Mouse (Mus musculus) C2C12 (cell line): ENCODE results near the gene Ccdc157. TPM values are rescaled to one million over a fixed set of nuclear protein-coding genes. Genes with fewer than 3 reads are reported as not detected.

Source experiments
- H3K27me3 ChIP-seq: one replicate; pipeline ENCODE4 v1.6.1; 2011; ENCODE audit not compliant: control insufficient read depth, insufficient read depth, insufficient read length
- H3K36me3 ChIP-seq: one replicate; pipeline ENCODE4 v1.6.1; 2011; ENCODE audit not compliant: control insufficient read depth, insufficient read depth
- H3K4me3 ChIP-seq: one replicate; pipeline ENCODE4 v1.5.1; 2011; ENCODE audit warnings: mild to moderate bottlenecking, control low read depth; ENCODE audit not compliant: poor library complexity, insufficient read depth, severe bottlenecking
- H3K79me2 ChIP-seq: one replicate; pipeline ENCODE4 v1.6.1; 2011; ENCODE audit not compliant: control insufficient read depth, insufficient read depth
- H3K79me3 ChIP-seq: one replicate; pipeline ENCODE4 v1.6.1; 2011; ENCODE audit warnings: low read depth, control low read depth
- H3ac ChIP-seq: one replicate; pipeline ENCODE3; 2011; ENCODE audit warnings: low read depth; ENCODE audit not compliant: control insufficient read depth, insufficient read length
- CEBPB ChIP-seq: IDR thresholded peaks from one replicate; pipeline ENCODE4 v1.6.1; 2011; ENCODE audit warnings: low read depth, mild to moderate bottlenecking, control low read depth, moderate library complexity
- CTCF ChIP-seq: IDR thresholded peaks from one replicate; pipeline ENCODE4 v1.5.1; 2011; ENCODE audit not compliant: control insufficient read depth, insufficient read depth, insufficient read length
- FOSL1 ChIP-seq: IDR thresholded peaks from one replicate; pipeline ENCODE4 v1.8.0; 2011; ENCODE audit warnings: mild to moderate bottlenecking, low read length; ENCODE audit not compliant: poor library complexity, insufficient read depth, severe bottlenecking
- MAX ChIP-seq: IDR thresholded peaks from one replicate; pipeline ENCODE4 v1.6.1; 2011; ENCODE audit warnings: mild to moderate bottlenecking, control low read depth
- MYOD1 ChIP-seq: IDR thresholded peaks from one replicate; pipeline ENCODE4 v1.6.1; 2011; ENCODE audit warnings: low read depth; ENCODE audit not compliant: control insufficient read depth, insufficient read length
- MYOG ChIP-seq: IDR thresholded peaks from one replicate; pipeline ENCODE4 v1.6.1; 2011; ENCODE audit not compliant: control insufficient read depth, insufficient read length; ENCODE audit errors: extremely low read depth
- USF1 ChIP-seq: IDR thresholded peaks from one replicate; pipeline ENCODE4 v1.6.1; 2011; ENCODE audit warnings: low read depth, mild to moderate bottlenecking, control low read depth, moderate library complexity
- long read RNA-seq, 2 experiments: library from polyadenylated mRNA; unstranded; transcript quantifications; one replicate each; pipeline ENCODE4 v2.0.0; 2019 to 2020
- polyA plus RNA-seq: library from polyadenylated mRNA; unstranded; fragments of >200 nt; fragmentation: generic; extraction: Trizol; gene quantifications from one replicate; pipeline ENCODE4 v1.2.1, GENCODE M21; 2012; ENCODE audit warnings: missing spikeins

Ccdc157 gene
- polyA plus RNA-seq = 3.7 TPM
- long read RNA-seq, experiment 1, partial matches to known transcripts = 2 of 2 reads
- long read RNA-seq, experiment 1, other reads (novel, unspliced or antisense) = 0 of 2 reads
- long read RNA-seq, experiment 2, full-length matches to known transcripts = 4 of 14 reads
- long read RNA-seq, experiment 2, partial matches to known transcripts = 2 of 14 reads
- long read RNA-seq, experiment 2, other reads (novel, unspliced or antisense) = 8 of 14 reads

GRCm38 (mm10) chr11:4159808-4160708, at the start of gene Ccdc157, which contains the start of gene Sf3a1:
Gene Ccdc157 (minus strand): TSS chr11:4160293.
Gene Sf3a1 (plus strand): TSS chr11:4160350.
- Histone ChIP-seq H3ac (peak within 1 kb of the TSS; percentile 96), H3K36me3 (peaks cover 42% of the 10 kb centered on the region), H3K79me3 (peaks cover 45% of the 10 kb centered on the region), H3K27me3 (no peaks in the 10 kb centered on the region), H3K79me2 (peaks cover 61% of the 10 kb centered on the region), H3K4me3 (peak within 1 kb of the TSS; percentile 94)
- peak; percentile 66 for TF ChIP-seq MAX
- no peak for TF ChIP-seq CEBPB
- TF ChIP-seq MYOD1 = no peak

- peaks cover 53% of the 10 kb centered on the region for H3K36me3 ChIP-seq
- no peak for TF ChIP-seq MYOD1
- TF ChIP-seq MYOG = no peak
- peak; percentile 26 for TF ChIP-seq CTCF
Observed at GRCm38 (mm10) chr11:4209556-4209955, 49.5 kb upstream of the Ccdc157 start.

GRCm38 (mm10) chr11:4207655-4208054, 47.6 kb upstream of the Ccdc157 start:
- Histone ChIP-seq H3K4me3 (no peak overlapping the region), H3ac (no peak overlapping the region), H3K36me3 (peaks cover 39% of the 10 kb centered on the region), H3K79me2 (peaks cover 7% of the 10 kb centered on the region), H3K79me3 (no peaks in the 10 kb centered on the region), H3K27me3 (no peaks in the 10 kb centered on the region)
- TF ChIP-seq MYOD1 (no peak), CEBPB (no peak), MAX (no peak), MYOG (no peak), USF1 (no peak), CTCF (no peak), FOSL1 (no peak)

More at GRCm38 (mm10) chr11:4209556-4209955, 49.5 kb upstream of the Ccdc157 start:
- H3K4me3 ChIP-seq = no peak overlapping the region
- H3ac ChIP-seq = no peak overlapping the region
- no peaks in the 10 kb centered on the region for H3K27me3 ChIP-seq
- H3K79me2 ChIP-seq = no peaks in the 10 kb centered on the region
- no peaks in the 10 kb centered on the region for H3K79me3 ChIP-seq

GRCm38 (mm10) chr11:4206563-4206962, 46.5 kb upstream of the Ccdc157 start:
- Histone ChIP-seq H3K4me3 (no peak overlapping the region), H3K36me3 (peaks cover 32% of the 10 kb centered on the region), H3K27me3 (no peaks in the 10 kb centered on the region), H3K79me2 (peaks cover 7% of the 10 kb centered on the region), H3ac (no peak overlapping the region), H3K79me3 (peaks cover under 1% of the 10 kb centered on the region)
- no peak for TF ChIP-seq MYOD1
- no peak for TF ChIP-seq USF1
- TF ChIP-seq MYOG = no peak
- no peak for TF ChIP-seq FOSL1
- no peak for TF ChIP-seq CTCF
- no peak for TF ChIP-seq CEBPB
- no peak for TF ChIP-seq MAX

- H3K27me3 ChIP-seq = no peaks in the 10 kb centered on the region
- peaks cover 7% of the 10 kb centered on the region for H3K79me2 ChIP-seq
- peaks cover 1% of the 10 kb centered on the region for H3K79me3 ChIP-seq
- H3K4me3 ChIP-seq = no peak overlapping the region
- peaks cover 28% of the 10 kb centered on the region for H3K36me3 ChIP-seq
- H3ac ChIP-seq = no peak overlapping the region
- no peak for TF ChIP-seq FOSL1
Observed at GRCm38 (mm10) chr11:4205951-4206350, 45.9 kb upstream of the Ccdc157 start.

GRCm38 (mm10) chr11:4205097-4205655, 45.1 kb upstream of the Ccdc157 start:
- Histone ChIP-seq H3K79me3 (peaks cover 1% of the 10 kb centered on the region), H3K27me3 (no peaks in the 10 kb centered on the region), H3K36me3 (peaks cover 28% of the 10 kb centered on the region), H3K79me2 (peaks cover 7% of the 10 kb centered on the region), H3K4me3 (no peak overlapping the region), H3ac (no peak overlapping the region)
- TF ChIP-seq USF1 = no peak
- no peak for TF ChIP-seq MYOD1
- no peak for TF ChIP-seq MAX
- no peak for TF ChIP-seq CEBPB
- TF ChIP-seq MYOG = no peak
- no peak for TF ChIP-seq CTCF
- no peak for TF ChIP-seq FOSL1
